Comparison of ENCODE assay signal across 26 mouse cellular contexts in the genomic region with DNA sequence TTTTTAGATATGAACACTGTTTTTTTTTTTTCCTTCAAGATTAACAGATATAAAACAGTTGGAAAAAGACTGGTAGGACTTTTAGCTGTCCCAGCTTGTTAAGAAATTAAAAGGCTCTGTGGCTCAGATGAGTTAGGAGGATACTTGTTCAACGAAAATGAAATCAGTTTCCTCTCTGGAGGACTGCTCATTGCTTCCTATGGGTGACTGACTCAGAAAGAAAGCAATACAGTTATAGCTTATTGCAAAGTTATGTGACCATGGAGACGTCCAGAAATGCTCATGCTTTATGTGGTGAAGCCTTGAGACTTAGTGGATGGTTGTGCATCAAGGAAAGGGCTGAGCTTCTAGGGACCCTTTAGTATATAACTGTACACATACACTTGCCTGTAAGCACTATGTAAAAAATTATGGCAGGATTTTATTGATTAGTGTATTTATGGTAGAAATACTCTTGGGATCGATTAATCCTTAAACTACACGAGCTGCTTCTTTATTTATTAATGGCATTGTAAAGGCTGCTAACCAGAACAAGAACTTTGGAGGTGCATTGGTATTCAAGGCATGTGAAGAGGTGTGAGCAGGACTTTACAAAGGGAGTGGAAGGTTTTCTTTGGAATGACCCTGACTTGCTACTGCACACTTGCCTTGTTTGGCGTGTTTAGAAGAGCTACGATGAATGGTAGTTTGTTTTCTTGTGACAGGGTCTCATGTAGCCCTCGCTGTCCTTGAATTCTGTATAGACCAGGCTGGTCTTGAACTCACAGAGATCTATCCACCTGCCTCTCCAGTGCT. TPM values are rescaled to one million over a fixed set of nuclear protein-coding genes. Genes with fewer than 3 reads are reported as not detected.
A peak's percentile ranks its signal among the peaks of the same experiment; 100 is the strongest.
DNase-seq lines count a peak whose midpoint lies in the region; ATAC-seq lines count a peak whose summit lies in the region.
"Had no signal": no experiment of that assay in that cellular context is flagged by ENCODE, and none has a peak within 500 bp of the region (broad histone marks: within the 10 kb centered on the region; RNA-seq: fewer than 3 reads in every experiment).

No protein-coding gene starts in this region.

- no peak overlapping the region for H3K4me2 ChIP-seq in forebrain, embryonic 14.5 days (ENCODE audit: low read length)
- H3K4me2 ChIP-seq in forebrain, embryonic 12.5 days, result no peak overlapping the region
- H3K4me2 ChIP-seq in heart, embryonic 14.5 days (ENCODE audit: low read length), result peak overlapping the region; percentile 29; the same call in 1 of the 2 replicates
- H3K4me2 ChIP-seq in lung, embryonic 16.5 days (ENCODE audit: low read depth, low read length), result no peak overlapping the region
- H3K4me2 ChIP-seq: kidney, embryonic 15.5 days; neural tube, embryonic 13.5 days had no signal

- 60% methylated on average over 7 of the region's 7 CpGs for WGBS in forebrain, embryonic 14.5 days
- WGBS in forebrain, embryonic 12.5 days, result 70% methylated on average over 7 of the region's 7 CpGs
- 41% methylated on average over 7 of the region's 7 CpGs for WGBS in heart, embryonic 14.5 days
- WGBS in lung, embryonic 16.5 days, result 46% methylated on average over 7 of the region's 7 CpGs

- H3K9ac ChIP-seq in forebrain, embryonic 14.5 days (ENCODE audit: low read length), result peak overlapping the region; percentile 22; the same call in 1 of the 2 replicates
- no peak overlapping the region for H3K9ac ChIP-seq in forebrain, embryonic 12.5 days
- peak overlapping the region; percentile 44 for H3K9ac ChIP-seq in heart, embryonic 14.5 days (ENCODE audit: low read length)
- H3K9ac ChIP-seq in lung, embryonic 16.5 days (ENCODE audit: low read length), result no peak overlapping the region
- H3K9ac ChIP-seq: kidney, embryonic 15.5 days; neural tube, embryonic 13.5 days had no signal

- ATAC-seq in forebrain, embryonic 14.5 days, result no peak
- no peak for ATAC-seq in forebrain, embryonic 12.5 days (ENCODE audit: low FRiP score)
- no peak for ATAC-seq in heart, embryonic 14.5 days (ENCODE audit: insufficient number of reproducible peaks, insufficient read depth, low FRiP score, low read depth)
- no peak for ATAC-seq in lung, embryonic 16.5 days (ENCODE audit: low read depth)
- ATAC-seq: activated CD4-positive, CD25-positive, alpha-beta regulatory T cell, adult 4 months; hindbrain, embryonic 16.5 days; intestine, postnatal 0 days; Patski had no signal

- H3K4me1 ChIP-seq in forebrain, embryonic 14.5 days (ENCODE audit: control insufficient read depth, insufficient read depth, low read length), result peaks cover 3% of the 10 kb centered on the region; the same call in 1 of the 2 replicates
- H3K4me1 ChIP-seq in forebrain, embryonic 12.5 days, result peaks cover 20% of the 10 kb centered on the region
- H3K4me1 ChIP-seq in heart, embryonic 14.5 days (ENCODE audit: control insufficient read depth in 2 of 2, insufficient read depth in 2 of 2, low read length in 2 of 2), result peaks cover 5 to 43% of the 10 kb centered on the region in 2 experiments
- H3K4me1 ChIP-seq in lung, embryonic 16.5 days (replicated peaks; ENCODE audit: control insufficient read depth, insufficient read depth, low read length), result peaks cover 19% of the 10 kb centered on the region

- H3K27me3 ChIP-seq in forebrain, embryonic 14.5 days (replicated peaks; ENCODE audit: control insufficient read depth, insufficient read depth, low read length), result no peaks in the 10 kb centered on the region
- H3K27me3 ChIP-seq in forebrain, embryonic 12.5 days, result no peaks in the 10 kb centered on the region
- H3K27me3 ChIP-seq in heart, embryonic 14.5 days (ENCODE audit: control insufficient read depth, insufficient read depth, low read length), result no peaks in the 10 kb centered on the region
- H3K27me3 ChIP-seq in lung, embryonic 16.5 days (ENCODE audit: control insufficient read depth, insufficient read depth, low read depth, low read length), result no peaks in the 10 kb centered on the region
- H3K27me3 ChIP-seq in splenic B cell, adult 2 months (ENCODE audit: control insufficient read depth, insufficient read depth, low read length, poor library complexity, severe bottlenecking), result no peaks in the 10 kb centered on the region
- H3K27me3 ChIP-seq: kidney, embryonic 15.5 days; neural tube, embryonic 13.5 days; Patski had no signal

- DNase-seq in forebrain, embryonic 14.5 days (ENCODE audit: low spot score), result no peak
- DNase-seq in heart, adult 18-20 months, result no peak
- no peak for DNase-seq in lung, postnatal 4 days
- DNase-seq in splenic B cell, adult 2 months (ENCODE audit: low read depth, low spot score), result peak; percentile 31
- no peak for DNase-seq in left cerebral cortex, adult 18-20 months (ENCODE audit: low spot score in 2 of 2)
- DNase-seq: adrenal gland, adult 8-10 months; cerebellum, adult 18-20 months; cerebellum, postnatal 14 days; gastrocnemius, postnatal 36 days; kidney, postnatal 36 days; midbrain, embryonic 14.5 days; retina, postnatal 1 day; right cerebral cortex, postnatal 25 days; thymus, postnatal 14 days had no signal

- H3K4me3 ChIP-seq in forebrain, embryonic 14.5 days (ENCODE audit: low read depth, low read length), result no peak overlapping the region
- H3K4me3 ChIP-seq in forebrain, embryonic 12.5 days (replicated peaks), result no peak overlapping the region
- no peak overlapping the region for H3K4me3 ChIP-seq in heart, embryonic 14.5 days (ENCODE audit: control insufficient read depth in 1 of 2, insufficient read depth in 1 of 2, low read depth in 1 of 2, low read length in 2 of 2)
- H3K4me3 ChIP-seq in lung, embryonic 16.5 days (ENCODE audit: low read length), result no peak overlapping the region
- H3K4me3 ChIP-seq: forebrain, embryonic 10.5 days; hindbrain, embryonic 10.5 days; kidney, embryonic 15.5 days; neural tube, embryonic 13.5 days had no signal

- no peaks in the 10 kb centered on the region for H3K9me3 ChIP-seq in forebrain, embryonic 14.5 days (replicated peaks; ENCODE audit: control insufficient read depth, low read length)
- H3K9me3 ChIP-seq in forebrain, embryonic 12.5 days, result no peaks in the 10 kb centered on the region
- H3K9me3 ChIP-seq in heart, embryonic 14.5 days (ENCODE audit: control insufficient read depth, low read length), result no peaks in the 10 kb centered on the region
- H3K9me3 ChIP-seq in lung, embryonic 16.5 days (ENCODE audit: control insufficient read depth, low read length), result no peaks in the 10 kb centered on the region
- H3K9me3 ChIP-seq: forebrain, embryonic 10.5 days; G1E; hindbrain, embryonic 10.5 days; kidney, embryonic 15.5 days; neural tube, embryonic 13.5 days had no signal

- no peaks in the 10 kb centered on the region for H3K36me3 ChIP-seq in forebrain, embryonic 14.5 days (ENCODE audit: control insufficient read depth, insufficient read depth, low read length)
- no peaks in the 10 kb centered on the region for H3K36me3 ChIP-seq in forebrain, embryonic 12.5 days (replicated peaks)
- H3K36me3 ChIP-seq in heart, embryonic 14.5 days (ENCODE audit: control insufficient read depth, insufficient read depth, low read length), result no peaks in the 10 kb centered on the region
- H3K36me3 ChIP-seq in lung, embryonic 16.5 days (ENCODE audit: control insufficient read depth, insufficient read depth, low read length), result no peaks in the 10 kb centered on the region
- H3K36me3 ChIP-seq in splenic B cell, adult 2 months (ENCODE audit: control insufficient read depth, insufficient read depth, low read length, poor library complexity, severe bottlenecking), result no peaks in the 10 kb centered on the region
- H3K36me3 ChIP-seq: forebrain, embryonic 10.5 days; hindbrain, embryonic 10.5 days; kidney, embryonic 15.5 days; neural tube, embryonic 13.5 days had no signal

- H3K27ac ChIP-seq in forebrain, embryonic 14.5 days (ENCODE audit: low read depth, low read length), result no peak overlapping the region
- H3K27ac ChIP-seq in forebrain, embryonic 12.5 days, result no peak overlapping the region
- H3K27ac ChIP-seq in heart, embryonic 14.5 days (replicated peaks in 1 of 2; ENCODE audit: control insufficient read depth in 1 of 2, insufficient read depth in 1 of 2, low read depth in 2 of 2, low read length in 2 of 2), result peak overlapping the region; percentile 59 to 61
- peak overlapping the region; percentile 40 for H3K27ac ChIP-seq in lung, embryonic 16.5 days (ENCODE audit: low read length)
- H3K27ac ChIP-seq: forebrain, embryonic 10.5 days; hindbrain, embryonic 10.5 days; kidney, embryonic 15.5 days; neural tube, embryonic 13.5 days had no signal

RNA-seq across cellular contexts. Expression of gene Snx13, which starts 4.2 kb away (rescaled TPM):
- polyA plus RNA-seq in forebrain, embryonic 14.5 days (2014; fragmentation: Nextera tagmentation; extraction: Ambion mirVana), result 27.8 and 38.2 TPM in 2 replicates
- 22.5 and 24.4 TPM in 2 replicates for polyA plus RNA-seq in forebrain, embryonic 12.5 days (2016; fragmentation: Nextera tagmentation; extraction: Ambion mirVana)
- 35.3 and 38.6 TPM in 2 replicates for polyA plus RNA-seq in heart, embryonic 14.5 days (2014; fragmentation: Nextera tagmentation; extraction: Ambion mirVana)
- total RNA-seq in heart, adult 18-20 months (2021), result 10 to 100 TPM; 58.8 to 69.4 TPM
- polyA plus RNA-seq in lung, embryonic 16.5 days (2015; fragmentation: Nextera tagmentation; extraction: Ambion mirVana), result 28.2 and 29.0 TPM in 2 replicates
- 10 to 100 TPM; 65.2 to 68.8 TPM for total RNA-seq in left cerebral cortex, adult 18-20 months (2021)

Comparison
In these comparisons a context has a peak if more than half of its experiments do, and no peak if none do; other contexts are left out.
1. H3K9ac ChIP-seq: peak in forebrain, embryonic 14.5 days (single experiment) and heart, embryonic 14.5 days (single experiment); none in forebrain, embryonic 12.5 days (single experiment) and lung, embryonic 16.5 days (single experiment).
2. H3K27ac ChIP-seq: peak in heart, embryonic 14.5 days (2 of 2) and lung, embryonic 16.5 days (single experiment); none in forebrain, embryonic 14.5 days (single experiment) and forebrain, embryonic 12.5 days (single experiment).